Mouse (Mus musculus) neutrophil, adult 5-6 weeks (primary cell): Measurements from ENCODE around the gene Mrpl24. TPM values are rescaled to one million over a fixed set of nuclear protein-coding genes. Genes with fewer than 3 reads are reported as not detected.

Experiments used
- ATAC-seq: fragments of 151-379, 151-347 bp; 2 replicates; pipeline ENCODE4 v1.8.0; 2017; ENCODE audit warnings: mild to moderate bottlenecking, moderate TSS enrichment; ENCODE audit not compliant: insufficient number of reproducible peaks, poor library complexity, low FRiP score, severe bottlenecking; ENCODE audit errors: extremely low read depth
- total RNA-seq: library from RNA; stranded (forward); fragments of 200-1000 nt; gene quantifications from 2 replicates; pipeline ENCODE4 v1.2.3, GENCODE M21; 2017

The Mrpl24 gene
- total RNA-seq, 1 experiment from 2014 or later, result 144 TPM

DNA sequence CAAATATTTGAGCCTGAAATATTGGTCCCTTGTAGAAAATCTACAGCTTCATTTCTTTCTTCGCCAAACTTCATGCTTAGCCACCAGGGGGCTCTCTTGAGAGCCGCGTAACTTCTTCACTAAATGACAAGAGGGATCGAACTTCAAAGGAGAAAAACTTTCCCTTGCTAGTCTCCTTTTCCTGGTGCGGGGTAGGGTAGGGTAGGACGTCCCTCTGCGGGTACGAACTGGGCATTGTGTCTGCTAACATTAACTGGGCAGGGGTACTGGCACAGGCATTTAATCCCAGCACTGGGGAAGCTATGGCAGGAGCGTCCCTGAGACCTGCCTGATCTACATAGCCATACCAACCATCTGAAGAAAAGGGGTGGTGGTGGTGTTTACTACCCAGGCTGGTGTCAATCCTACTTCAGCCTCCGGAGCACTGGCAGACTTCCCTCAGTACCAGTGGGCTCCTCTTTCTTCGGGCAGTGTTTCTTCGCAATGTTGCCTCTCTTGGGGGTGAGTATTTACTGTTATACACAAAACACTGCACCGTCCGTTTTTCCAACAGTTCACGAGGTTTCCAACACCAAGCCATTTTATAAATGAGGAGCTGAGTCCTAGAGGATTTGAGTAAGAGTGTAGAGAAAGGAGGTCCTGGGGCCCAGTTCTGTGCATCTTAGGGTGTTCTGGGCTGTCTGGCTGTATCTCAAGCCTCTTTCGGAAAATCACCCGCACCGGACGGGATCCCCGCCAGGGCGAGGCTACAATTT is 51.1 kb downstream of the Mrpl24 start:
- no peak for ATAC-seq

DNA sequence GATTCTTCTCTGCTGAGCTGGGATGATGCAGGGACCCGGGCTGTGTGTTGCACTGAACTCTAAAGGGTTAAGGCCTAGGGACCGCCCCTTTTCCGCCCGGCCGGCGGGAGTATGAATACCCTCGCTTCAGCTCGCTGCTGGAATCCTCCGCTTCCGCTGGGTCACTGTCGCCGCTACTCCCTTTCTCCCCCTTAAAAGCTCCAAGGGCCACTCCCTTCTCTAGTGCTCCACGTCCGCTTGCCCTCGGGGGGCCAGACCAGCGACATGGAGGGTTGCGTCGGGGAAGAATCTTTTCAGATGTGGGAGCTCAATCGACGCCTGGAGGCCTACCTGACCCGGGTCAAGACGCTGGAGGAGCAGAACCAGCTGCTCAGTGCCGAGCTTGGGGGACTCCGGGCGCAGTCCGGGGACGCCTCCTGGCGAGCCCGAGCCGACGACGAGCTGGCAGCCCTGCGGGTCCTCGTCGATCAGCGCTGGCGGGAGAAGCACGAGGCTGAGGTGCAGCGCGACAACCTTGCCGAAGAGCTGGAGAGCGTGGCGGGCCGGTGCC is 51.7 kb downstream of the Mrpl24 start, which contains the start of gene Nes:
Gene Nes, plus strand, starts transcription at position 140 of the 550 bp plus-strand sequence.
- no peak for ATAC-seq

DNA sequence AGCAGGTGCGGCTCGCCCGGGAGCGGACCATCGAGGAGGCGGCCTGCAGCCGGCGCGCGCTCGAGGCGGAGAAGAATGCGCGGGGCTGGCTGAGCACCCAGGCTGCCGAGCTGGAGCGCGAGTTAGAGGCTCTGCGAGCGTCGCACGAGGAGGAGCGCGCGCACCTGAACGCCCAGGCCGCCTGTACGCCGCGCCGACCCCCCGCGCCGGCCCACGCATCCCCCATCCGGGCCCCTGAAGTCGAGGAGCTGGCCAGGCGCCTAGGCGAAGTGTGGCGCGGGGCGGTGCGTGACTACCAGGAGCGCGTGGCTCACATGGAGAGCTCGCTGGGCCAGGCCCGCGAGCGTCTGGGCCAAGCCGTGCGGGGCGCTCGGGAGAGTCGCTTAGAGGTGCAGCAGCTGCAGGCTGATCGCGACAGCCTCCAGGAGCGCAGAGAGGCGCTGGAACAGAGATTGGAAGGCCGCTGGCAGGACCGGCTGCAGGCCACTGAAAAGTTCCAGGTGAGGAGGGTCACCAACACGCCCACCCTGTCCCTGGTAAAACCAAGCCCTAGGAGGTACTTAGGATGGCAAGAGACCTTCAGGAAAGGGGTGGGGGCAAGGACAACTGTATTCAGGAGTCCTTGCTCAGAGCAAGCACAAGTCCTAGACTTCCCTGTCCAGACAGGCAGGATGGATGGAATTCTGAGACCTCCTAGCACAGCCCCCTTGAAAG is 52.3 kb downstream of the Mrpl24 start:
- no peak for ATAC-seq

DNA sequence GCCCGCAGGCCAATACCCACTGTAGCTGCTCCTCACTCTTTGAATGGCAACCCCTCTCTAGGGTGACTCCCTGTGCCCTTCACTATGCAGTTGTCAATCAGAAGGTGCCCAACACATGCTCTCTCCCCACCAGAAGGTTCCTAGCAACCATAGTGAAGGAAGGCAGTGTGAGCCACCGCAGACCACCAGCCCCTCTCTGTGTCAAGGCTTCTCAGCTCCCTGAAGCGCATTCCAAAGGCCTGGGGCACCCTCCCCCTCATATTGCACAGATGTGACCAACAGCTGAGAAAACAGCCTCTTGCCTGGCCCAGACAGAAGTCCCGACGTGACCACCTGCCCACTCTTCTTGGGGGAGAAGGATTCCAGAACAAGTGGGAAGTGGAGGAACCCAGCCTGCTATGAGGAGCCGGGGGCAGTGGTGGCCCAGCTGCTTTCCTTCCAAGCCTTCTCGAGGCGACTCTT is 52.9 kb downstream of the Mrpl24 start:
- ATAC-seq, result no peak

DNA sequence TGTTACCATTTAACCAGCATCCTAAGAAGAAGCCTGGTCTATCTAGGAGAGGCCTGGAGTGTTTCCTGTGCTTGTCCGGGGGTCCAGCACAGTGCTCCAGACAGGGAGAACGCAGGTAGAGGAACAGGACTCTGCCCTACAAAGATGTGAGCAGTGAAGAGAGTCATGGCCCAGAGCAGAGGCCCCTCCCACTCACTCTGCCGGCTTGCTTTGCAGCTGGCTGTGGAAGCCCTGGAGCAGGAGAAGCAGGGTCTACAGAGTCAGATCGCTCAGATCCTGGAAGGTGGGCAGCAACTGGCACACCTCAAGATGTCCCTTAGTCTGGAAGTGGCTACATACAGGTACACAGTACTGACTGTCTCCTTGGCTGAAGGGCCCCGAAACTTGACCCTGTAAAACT is 53.5 kb downstream of the Mrpl24 start:
- no peak for ATAC-seq

Other genes starting within 250 kb of the Mrpl24 start
- 0.12 and 1.7 TPM in 2 replicates for gene Lrrc71, start 170.9 kb upstream of the Mrpl24 start, total RNA-seq
- not detected in 2 replicates for gene Ntrk1, start 124.3 kb upstream of the Mrpl24 start, total RNA-seq
- gene Insrr, start 122.6 kb upstream of the Mrpl24 start, total RNA-seq, result not detected in 2 replicates
- gene Pear1, start 95.2 kb upstream of the Mrpl24 start, total RNA-seq, result 7.4 and 8.4 TPM in 2 replicates
- gene Sh2d2a, start 72.8 kb upstream of the Mrpl24 start, total RNA-seq, result 11.8 and 14.6 TPM in 2 replicates
- gene Prcc, start 33.9 kb upstream of the Mrpl24 start, total RNA-seq, result 37.2 and 37.4 TPM in 2 replicates
- 78.5 and 81.7 TPM in 2 replicates for gene Hdgf, start 13.2 kb upstream of the Mrpl24 start, total RNA-seq
- gene Isg20l2, start 10.8 kb downstream of the Mrpl24 start, total RNA-seq, result 32.5 and 33.1 TPM in 2 replicates
- gene Rrnad1, start 11.2 kb downstream of the Mrpl24 start, total RNA-seq, result 27.9 and 37.2 TPM in 2 replicates
- not detected in 2 replicates for gene Crabp2, start 29.2 kb downstream of the Mrpl24 start, total RNA-seq
- 0.12 TPM in 1 of 2 replicates, not detected in the other for gene Nes, start 51.6 kb downstream of the Mrpl24 start, total RNA-seq
- gene Bcan, start 80.7 kb downstream of the Mrpl24 start, total RNA-seq, result not detected in 2 replicates
- gene Hapln2, start 108.1 kb downstream of the Mrpl24 start, total RNA-seq, result not detected in 2 replicates
- gene Gpatch4, start 123.6 kb downstream of the Mrpl24 start, total RNA-seq, result 13.5 and 14.9 TPM in 2 replicates
- 15.0 and 22.8 TPM in 2 replicates for gene Naxe, start 139.0 kb downstream of the Mrpl24 start, total RNA-seq
- gene Ttc24, start 158.8 kb downstream of the Mrpl24 start, total RNA-seq, result not detected in 2 replicates
- 0.12 TPM in 1 of 2 replicates, not detected in the other for gene Iqgap3, start 162.5 kb downstream of the Mrpl24 start, total RNA-seq
- gene Mef2d, start 222.9 kb downstream of the Mrpl24 start, total RNA-seq, result 120 and 162 TPM in 2 replicates